Mouse (Mus musculus) forebrain, postnatal 0 days (tissue): ENCODE results near the gene Sap18. TPM values are rescaled to one million over a fixed set of nuclear protein-coding genes. Genes with fewer than 3 reads are reported as not detected.
A peak's percentile ranks its signal among the peaks of the same experiment; 100 is the strongest.
"Not testable (repeated sequence)": the region's sequence is repeated elsewhere in the genome, so short reads cannot be mapped to it uniquely, and the experiment has no call there.

Experiments
- ATAC-seq: fragments of 200-750 bp; cut with Nextera tagmentation; 2 replicates; pipeline ENCODE4 v1.8.0; 2017; ENCODE audit warnings: mild to moderate bottlenecking, moderate library complexity
- DNase-seq: peaks from one replicate; pipeline ENCODE4 v3.0.0-alpha.2; 2015
- H3K27ac ChIP-seq: fragments of 300-500 bp; sonication (generic); 2 replicates; pipeline ENCODE4 v1.5.1; 2014; ENCODE audit warnings: low read depth, mild to moderate bottlenecking, antibody characterized with exemption, low read length, moderate library complexity, mixed read lengths
- H3K27me3 ChIP-seq: fragments of 300-500 bp; sonication (generic); 2 replicates; pipeline ENCODE4 v1.6.1; 2014; ENCODE audit warnings: mild to moderate bottlenecking, low read length, mixed read lengths; ENCODE audit not compliant: insufficient read depth
- H3K36me3 ChIP-seq: fragments of 300-500 bp; sonication (generic); 2 replicates; pipeline ENCODE4 v1.6.1; 2014; ENCODE audit warnings: mild to moderate bottlenecking, moderate library complexity; ENCODE audit not compliant: insufficient read depth
- H3K4me1 ChIP-seq: fragments of 300-500 bp; sonication (generic); 2 replicates; pipeline ENCODE4 v1.6.1; 2014; ENCODE audit warnings: antibody characterized with exemption; ENCODE audit not compliant: insufficient read depth
- H3K4me2 ChIP-seq: fragments of 300-500 bp; sonication (generic); 2 replicates; pipeline ENCODE4 v1.6.1; 2014; ENCODE audit warnings: low read depth, mild to moderate bottlenecking, moderate library complexity
- H3K4me3 ChIP-seq: fragments of 300-500 bp; sonication (generic); 2 replicates; pipeline ENCODE4 v1.5.1; 2014; ENCODE audit warnings: low read depth, low read length, mixed read lengths
- H3K9ac ChIP-seq: fragments of 300-500 bp; sonication (generic); 2 replicates; pipeline ENCODE4 v1.6.1; 2014; ENCODE audit warnings: mild to moderate bottlenecking
- H3K9me3 ChIP-seq: fragments of 300-500 bp; sonication (generic); 2 replicates; pipeline ENCODE4 v1.6.1; 2016; ENCODE audit warnings: low read length
- CTCF ChIP-seq: sonication (generic); IDR thresholded peaks from 2 replicates; pipeline ENCODE4 v1.5.1; 2016; ENCODE audit warnings: antibody characterized with exemption, control low read depth, low read depth
- whole genome bisulfite sequencing: fragments of 180-500 bp; shearing (Covaris S2); extraction: QIAGEN DNeasy Blood & Tissue Kit; methylation state at CpG from one replicate; pipeline ENCODE4 v1.1.7; 2014; 5-methylcytosine and 5-hydroxymethylcytosine counted together
- polyA plus RNA-seq: library from polyadenylated mRNA; unstranded; fragments of >200 nt; fragmentation: Nextera tagmentation; extraction: Ambion mirVana; gene quantifications from 2 replicates; pipeline ENCODE4 v1.2.1, GENCODE M21; 2015
- total RNA-seq: library from RNA; depleted of rRNA; stranded (reverse); fragments of >200 nt; gene quantifications from 2 replicates; pipeline ENCODE4 v1.2.3, GENCODE M21; 2014

The Sap18 gene
- total and polyA plus RNA-seq, 2 experiments from 2014 or later = 15.6 to 31.6 TPM

- Histone ChIP-seq H3K27ac (no peak overlapping the region), H3K9ac (peak overlapping the region; percentile 92; the same call in 1 of the 2 replicates), H3K4me2 (peak overlapping the region; percentile 83), H3K9me3 (no peaks in the 10 kb centered on the region), H3K4me3 (peak overlapping the region; percentile 89), H3K27me3 (no peaks in the 10 kb centered on the region), H3K36me3 (no peaks in the 10 kb centered on the region), H3K4me1 (peaks cover 11% of the 10 kb centered on the region; the same call in 1 of the 2 replicates)
- no peak for ATAC-seq
- WGBS = 88% methylated on average over 1 of the region's 1 CpGs
- peak; percentile 24; the same call in 1 of the 2 replicates for TF ChIP-seq CTCF
- no peak for DNase-seq
Observed at GRCm38 (mm10) chr14:57827284-57827683, 29.3 kb downstream of the Sap18 start.

GRCm38 (mm10) chr14:57833526-57833925 is 35.5 kb downstream of the Sap18 start:
- WGBS = 92% methylated on average over 2 of the region's 2 CpGs
- no peaks in the 10 kb centered on the region for H3K4me1 ChIP-seq
- no peak overlapping the region for H3K27ac ChIP-seq
- no peak for TF ChIP-seq CTCF
- H3K27me3 ChIP-seq = no peaks in the 10 kb centered on the region
- no peak overlapping the region for H3K4me2 ChIP-seq
- peaks cover 34% of the 10 kb centered on the region for H3K36me3 ChIP-seq
- ATAC-seq (no peak), DNase-seq (no peak)
- no peak overlapping the region for H3K9ac ChIP-seq
- H3K4me3 ChIP-seq = no peak overlapping the region
- H3K9me3 ChIP-seq = no peaks in the 10 kb centered on the region

- H3K4me3 ChIP-seq = no peak overlapping the region
- DNase-seq (no peak), ATAC-seq (no peak)
- H3K9me3 ChIP-seq = no peaks in the 10 kb centered on the region
- peaks cover 43% of the 10 kb centered on the region for H3K36me3 ChIP-seq
- H3K27me3 ChIP-seq = no peaks in the 10 kb centered on the region
- TF ChIP-seq CTCF = no peak
- no peaks in the 10 kb centered on the region for H3K4me1 ChIP-seq
- no peak overlapping the region for H3K27ac ChIP-seq
- 91% methylated on average over 10 of the region's 10 CpGs for WGBS
- no peak overlapping the region for H3K4me2 ChIP-seq
- no peak overlapping the region for H3K9ac ChIP-seq
Observed at GRCm38 (mm10) chr14:57835157-57835556, 37.2 kb downstream of the Sap18 start.

- H3K9me3 ChIP-seq = no peaks in the 10 kb centered on the region
- WGBS = 92% methylated on average over 3 of the region's 3 CpGs
- no peaks in the 10 kb centered on the region for H3K4me1 ChIP-seq
- H3K4me2 ChIP-seq = no peak overlapping the region
- H3K27me3 ChIP-seq = no peaks in the 10 kb centered on the region
- no peak for TF ChIP-seq CTCF
- no peak overlapping the region for H3K27ac ChIP-seq
- DNase-seq (no peak), ATAC-seq (no peak)
- H3K9ac ChIP-seq = no peak overlapping the region
- H3K4me3 ChIP-seq = no peak overlapping the region
- peaks cover 46% of the 10 kb centered on the region for H3K36me3 ChIP-seq
Observed at GRCm38 (mm10) chr14:57844535-57844934, 46.6 kb downstream of the Sap18 start.

- H3K9me3 ChIP-seq, H3K4me1 ChIP-seq, H3K9ac ChIP-seq, H3K4me3 ChIP-seq, H3K27me3 ChIP-seq, DNase-seq, H3K4me2 ChIP-seq, ATAC-seq, H3K27ac ChIP-seq: not testable (repeated sequence)
- 78% methylated on average over 5 of the region's 5 CpGs for WGBS
- peaks cover 36% of the 10 kb centered on the region for H3K36me3 ChIP-seq
Observed at GRCm38 (mm10) chr14:57848061-57848460, 50.1 kb downstream of the Sap18 start.

GRCm38 (mm10) chr14:57848646-57849045 is 50.7 kb downstream of the Sap18 start:
- no peaks in the 10 kb centered on the region for H3K4me1 ChIP-seq

GRCm38 (mm10) chr14:57850330-57850729 is 52.4 kb downstream of the Sap18 start:
- no peak overlapping the region for H3K4me3 ChIP-seq
- DNase-seq = no peak
- H3K27ac ChIP-seq = no peak overlapping the region
- peaks cover 22% of the 10 kb centered on the region for H3K36me3 ChIP-seq
- H3K4me1 ChIP-seq = no peaks in the 10 kb centered on the region
- TF ChIP-seq CTCF = no peak
- H3K4me2 ChIP-seq = no peak overlapping the region
- ATAC-seq = no peak
- H3K9me3 ChIP-seq = no peaks in the 10 kb centered on the region
- no peaks in the 10 kb centered on the region for H3K27me3 ChIP-seq
- WGBS = 87% methylated on average over 3 of the region's 3 CpGs
- no peak overlapping the region for H3K9ac ChIP-seq

More at GRCm38 (mm10) chr14:57848646-57849045, 50.7 kb downstream of the Sap18 start:
- 98% methylated on average over 2 of the region's 2 CpGs for WGBS
- no peak for ATAC-seq
- Histone ChIP-seq H3K4me2 (no peak overlapping the region), H3K27ac (no peak overlapping the region), H3K36me3 (peaks cover 36% of the 10 kb centered on the region), H3K9me3 (no peaks in the 10 kb centered on the region), H3K27me3 (no peaks in the 10 kb centered on the region), H3K4me3 (no peak overlapping the region), H3K9ac (no peak overlapping the region)
- DNase-seq = no peak
- TF ChIP-seq CTCF = no peak
